Mouse (Mus musculus) kidney, adult 2 months (tissue): ENCODE measurements around the gene Itpk1. TPM values are rescaled to one million over a fixed set of nuclear protein-coding genes. Genes with fewer than 3 reads are reported as not detected.

Source experiments
- DNase-seq: peaks from one replicate; pipeline ENCODE4 v3.0.0; 2021
- H3K27ac ChIP-seq: fragments of 200-500 bp; 2 replicates; pipeline ENCODE4 v1.5.1; 2012; ENCODE audit warnings: low read depth, low read length, control low read depth, inconsistent platforms; ENCODE audit not compliant: insufficient read depth
- H3K27me3 ChIP-seq: fragments of 200-500 bp; replicated peaks from 2 replicates; pipeline ENCODE4 v1.6.1; 2012; ENCODE audit warnings: mild to moderate bottlenecking, moderate library complexity, low read length, inconsistent platforms; ENCODE audit not compliant: control insufficient read depth, insufficient read depth
- H3K36me3 ChIP-seq: fragments of 200-500 bp; 2 replicates; pipeline ENCODE4 v1.6.1; 2012; ENCODE audit warnings: mild to moderate bottlenecking, moderate library complexity, low read length, inconsistent platforms; ENCODE audit not compliant: control insufficient read depth, insufficient read depth
- H3K4me1 ChIP-seq: fragments of 200-500 bp; 2 replicates; pipeline ENCODE4 v1.6.1; 2011; ENCODE audit warnings: low read length; ENCODE audit not compliant: control insufficient read depth, insufficient read depth
- H3K4me3 ChIP-seq: fragments of 200-500 bp; 2 replicates; pipeline ENCODE4 v1.5.1; 2011; ENCODE audit warnings: mild to moderate bottlenecking, low read depth, low read length, control low read depth; ENCODE audit not compliant: insufficient read depth
- CTCF ChIP-seq: fragments of 200-500 bp; conservative IDR thresholded peaks from 2 replicates; pipeline ENCODE4 v1.5.1; 2011; ENCODE audit warnings: low read depth, mild to moderate bottlenecking, control low read depth, low read length, moderate library complexity, mixed read lengths; ENCODE audit not compliant: insufficient read depth, insufficient read length
- POLR2A ChIP-seq: fragments of 200-500 bp; IDR thresholded peaks from one replicate; pipeline ENCODE4 v1.6.1; 2011; ENCODE audit warnings: low read depth, low read length, control low read depth
- WGBS: fragments of 180-500 bp; shearing (Covaris S2); methylation state at CpG from one replicate; pipeline ENCODE4 v1.1.7; 2018; 5-methylcytosine and 5-hydroxymethylcytosine counted together
- polyA plus RNA-seq: library from polyadenylated mRNA; depleted of rRNA; stranded (reverse); fragments of >200 nt; gene quantifications from 2 replicates; pipeline ENCODE4 v1.2.3, GENCODE M21; 2012

Itpk1 gene
- polyA plus RNA-seq, 1 experiment: 29.0 TPM

- WGBS: 72% methylated on average over 7 of the region's 7 CpGs
- Histone ChIP-seq H3K27ac (no peak overlapping the region), H3K36me3 (no peaks in the 10 kb centered on the region), H3K4me3 (no peak overlapping the region), H3K4me1 (0 out of 2 replicates have a peak, but pooled peaks cover 3% of the 10 kb centered on the region), H3K27me3 (no peaks in the 10 kb centered on the region)
- DNase-seq: no peak
- TF ChIP-seq POLR2A: no peak
- no peak for TF ChIP-seq CTCF
These were observed 7.3 kb downstream of the Itpk1 start for GRCm38 (mm10) chr12:102697381-102697780.

GRCm38 (mm10) chr12:102696635-102697354, 7.9 kb downstream of the Itpk1 start:
- Histone ChIP-seq H3K4me3 (no peak overlapping the region), H3K4me1 (peaks cover 3% of the 10 kb centered on the region), H3K27me3 (no peaks in the 10 kb centered on the region), H3K36me3 (no peaks in the 10 kb centered on the region), H3K27ac (no peak overlapping the region)
- DNase-seq: peak; percentile 33
- WGBS: 73% methylated on average over 14 of the region's 14 CpGs
- TF ChIP-seq POLR2A (no peak), CTCF (no peak)

- no peak for TF ChIP-seq CTCF
- TF ChIP-seq POLR2A: no peak
- Histone ChIP-seq H3K27me3 (no peaks in the 10 kb centered on the region), H3K4me3 (no peak overlapping the region), H3K36me3 (no peaks in the 10 kb centered on the region), H3K4me1 (peaks cover 13% of the 10 kb centered on the region), H3K27ac (no peak overlapping the region)
- no peak for DNase-seq
- WGBS: 71% methylated on average over 18 of the region's 18 CpGs
These were observed 9.1 kb downstream of the Itpk1 start for GRCm38 (mm10) chr12:102695369-102696239.

GRCm38 (mm10) chr12:102691761-102692160, 13.0 kb downstream of the Itpk1 start:
- peak; percentile 30 for DNase-seq
- H3K36me3 ChIP-seq: no peaks in the 10 kb centered on the region
- TF ChIP-seq POLR2A (no peak), CTCF (no peak)
- H3K27ac ChIP-seq: no peak overlapping the region
- no peak overlapping the region for H3K4me3 ChIP-seq
- WGBS: 56% methylated on average over 7 of the region's 7 CpGs
- peaks cover 18% of the 10 kb centered on the region for H3K4me1 ChIP-seq
- H3K27me3 ChIP-seq: no peaks in the 10 kb centered on the region

GRCm38 (mm10) chr12:102691180-102691579, 13.6 kb downstream of the Itpk1 start:
- H3K4me3 ChIP-seq: no peak overlapping the region
- H3K27me3 ChIP-seq: no peaks in the 10 kb centered on the region
- TF ChIP-seq CTCF (no peak), POLR2A (no peak)
- H3K27ac ChIP-seq: peak overlapping the region; percentile 85
- 36% methylated on average over 11 of the region's 11 CpGs for WGBS
- H3K36me3 ChIP-seq: no peaks in the 10 kb centered on the region
- peaks cover 18% of the 10 kb centered on the region for H3K4me1 ChIP-seq
- peak; percentile 95 for DNase-seq

GRCm38 (mm10) chr12:102689773-102690563, 14.8 kb downstream of the Itpk1 start:
- WGBS: 79% methylated on average over 15 of the region's 15 CpGs
- Histone ChIP-seq H3K27me3 (no peaks in the 10 kb centered on the region), H3K4me1 (peaks cover 27% of the 10 kb centered on the region), H3K27ac (no peak overlapping the region), H3K36me3 (no peaks in the 10 kb centered on the region), H3K4me3 (no peak overlapping the region)
- no peak for DNase-seq
- no peak for TF ChIP-seq CTCF
- TF ChIP-seq POLR2A: no peak
